In genomic region chr15:99473801-99474575, GRCm38 (mm10) we compare ENCODE assay signal across 7 mouse cellular contexts. TPM values are rescaled to one million over a fixed set of nuclear protein-coding genes. Genes with fewer than 3 reads are reported as not detected.
A peak's percentile ranks its signal among the peaks of the same experiment; 100 is the strongest.
DNase-seq lines count a peak whose midpoint lies in the region; ATAC-seq and TF ChIP-seq lines count a peak whose summit lies in the region.

No protein-coding gene starts in this region.

- H3K9me3 ChIP-seq in forebrain, embryonic 13.5 days (replicated peaks), result no peaks in the 10 kb centered on the region

- ATAC-seq in forebrain, embryonic 13.5 days, result peak; percentile 80
- ATAC-seq in hematopoietic stem cell, adult 5-6 weeks (replicated peaks in 1 of 2; ENCODE audit: insufficient read depth in 1 of 2, low FRiP score in 2 of 2, low TSS enrichment in 1 of 2, low read depth in 1 of 2, poor library complexity in 2 of 2, severe bottlenecking in 2 of 2), result peak; percentile 47 to 49; a peak in 3 of 4 replicates

- no peak for TF ChIP-seq CTCF in bone marrow macrophage, adult 2 months (IDR thresholded peaks at IDR 0.05; ENCODE audit: low read depth, low read length)

- H3K36me3 ChIP-seq in forebrain, embryonic 13.5 days (ENCODE audit: poor library complexity, severe bottlenecking), result peaks cover 14% of the 10 kb centered on the region
- no peaks in the 10 kb centered on the region for H3K36me3 ChIP-seq in macrophage (ENCODE audit: inconsistent target)

- DNase-seq in MEL-GATA-1-ER (ENCODE audit: extremely low read depth, low read depth), result peak; percentile 79
- DNase-seq in layer of hippocampus, postnatal 14 days (ENCODE audit: low spot score in 2 of 2), result peak; percentile 18 to 54
- peak; percentile 40 for DNase-seq in right cerebral cortex, adult 18-20 months

- TF ChIP-seq POLR2A in bone marrow macrophage, adult 2 months (IDR thresholded peaks at IDR 0.05; ENCODE audit: borderline replicate concordance, low read depth, low read length), result no peak

- H3K4me1 ChIP-seq in bone marrow macrophage, adult 2 months (ENCODE audit: control insufficient read depth, insufficient read depth, low read length), result peaks cover 6% of the 10 kb centered on the region
- peaks cover 17% of the 10 kb centered on the region for H3K4me1 ChIP-seq in forebrain, embryonic 13.5 days

- 6% methylated on average over 38 of the region's 38 CpGs for WGBS in forebrain, embryonic 13.5 days
- 1% methylated on average over 38 of the region's 38 CpGs for WGBS in macrophage (ENCODE audit: missing documents)

- peak overlapping the region; percentile 77 for H3K4me3 ChIP-seq in bone marrow macrophage, adult 2 months (ENCODE audit: insufficient read depth, low read length)
- H3K4me3 ChIP-seq in forebrain, embryonic 13.5 days, result peak overlapping the region; percentile 68
- H3K4me3 ChIP-seq in macrophage (ENCODE audit: inconsistent target), result peak overlapping the region; percentile 71

- peak overlapping the region; percentile 81 for H3K9ac ChIP-seq in forebrain, embryonic 13.5 days

- peak overlapping the region; percentile 76 for H3K4me2 ChIP-seq in forebrain, embryonic 13.5 days

- peak overlapping the region; percentile 49 for H3K27ac ChIP-seq in bone marrow macrophage, adult 2 months (ENCODE audit: insufficient read depth, low read depth, low read length)
- H3K27ac ChIP-seq in forebrain, embryonic 13.5 days, result peak overlapping the region; percentile 83
- peak overlapping the region; percentile 45 for H3K27ac ChIP-seq in macrophage

- H3K27me3 ChIP-seq in forebrain, embryonic 13.5 days, result no peaks in the 10 kb centered on the region; the same call in 1 of the 2 replicates

- H3K79me2 ChIP-seq in macrophage (ENCODE audit: inconsistent target), result no peaks in the 10 kb centered on the region

RNA-seq across cellular contexts. Expression of gene Bcdin3d, which starts 0.5 kb away (rescaled TPM):
- 5.2 and 6.7 TPM in 2 replicates for polyA plus RNA-seq in bone marrow macrophage, adult 2 months (2012; ENCODE audit: insufficient read depth, insufficient read length, missing spikeins)
- polyA plus RNA-seq in forebrain, embryonic 13.5 days (2015; fragmentation: Nextera tagmentation; extraction: Ambion mirVana), result 24.7 and 25.4 TPM in 2 replicates
- 7.1 and 7.2 TPM in 2 replicates for total RNA-seq in hematopoietic stem cell, adult 5-6 weeks (2017)
- 1 to 10 TPM; 4.3 to 5.0 TPM for total RNA-seq in layer of hippocampus, postnatal 14 days (2021)
- total RNA-seq in macrophage (2018; cell fraction: chromatin; rRNA removed), result 1 to 10 TPM in 23 of 26 experiments, under 1 TPM in 3; 0.74 to 9.8 (median 4.5) TPM
- total RNA-seq in macrophage (2018; cell fraction: cytosol; rRNA removed), result 1 to 10 TPM; 1.0 to 8.6 (median 5.4) TPM
- total RNA-seq in macrophage (2018; cell fraction: nucleus; rRNA removed), result 10 to 100 TPM in 6 of 26 experiments, 1 to 10 TPM in 19, under 1 TPM in 1; 0.74 to 13.4 (median 4.8) TPM
- 2.9 to 5.5 TPM (median 5.3 TPM) in 3 replicates for polyA plus RNA-seq in macrophage (2018)

RNA-seq across cellular contexts. Expression of gene Nckap5l, which starts 16.4 kb away (rescaled TPM):
- 4.0 and 10.3 TPM in 2 replicates for polyA plus RNA-seq in bone marrow macrophage, adult 2 months (2012; ENCODE audit: insufficient read depth, insufficient read length, missing spikeins)
- 9.3 and 13.4 TPM in 2 replicates for polyA plus RNA-seq in forebrain, embryonic 13.5 days (2015; fragmentation: Nextera tagmentation; extraction: Ambion mirVana)
- total RNA-seq in hematopoietic stem cell, adult 5-6 weeks (2017), result 0.89 and 1.8 TPM in 2 replicates
- 10 to 100 TPM; 29.1 to 34.9 TPM for total RNA-seq in layer of hippocampus, postnatal 14 days (2021)
- total RNA-seq in macrophage (2018; cell fraction: chromatin; rRNA removed), result 10 to 100 TPM in 17 of 26 experiments, 1 to 10 TPM in 9; 2.2 to 37.5 (median 12.1) TPM
- 10 to 100 TPM in 22 of 26 experiments, 1 to 10 TPM in 4; 6.8 to 33.0 (median 15.3) TPM for total RNA-seq in macrophage (2018; cell fraction: cytosol; rRNA removed)
- total RNA-seq in macrophage (2018; cell fraction: nucleus; rRNA removed), result 10 to 100 TPM in 20 of 26 experiments, 1 to 10 TPM in 6; 6.2 to 34.5 (median 18.0) TPM
- polyA plus RNA-seq in macrophage (2018), result 8.4 to 21.0 TPM (median 16.3 TPM) in 3 replicates

RNA-seq across cellular contexts. Expression of gene Faim2, which starts 54.0 kb away (rescaled TPM):
- polyA plus RNA-seq in bone marrow macrophage, adult 2 months (2012; ENCODE audit: insufficient read depth, insufficient read length, missing spikeins), result 0.05 TPM in 1 of 2 replicates, not detected in the other
- polyA plus RNA-seq in forebrain, embryonic 13.5 days (2015; fragmentation: Nextera tagmentation; extraction: Ambion mirVana), result 5.5 and 8.1 TPM in 2 replicates
- total RNA-seq in hematopoietic stem cell, adult 5-6 weeks (2017), result not detected in 2 replicates
- 100 to 1,000 TPM; 145 to 153 TPM for total RNA-seq in layer of hippocampus, postnatal 14 days (2021)
- under 1 TPM in 1 of 26 experiments, not detected in 25; 0.13 TPM for total RNA-seq in macrophage (2018; cell fraction: chromatin; rRNA removed)
- not detected for total RNA-seq in macrophage (2018; cell fraction: cytosol; rRNA removed)
- total RNA-seq in macrophage (2018; cell fraction: nucleus; rRNA removed), result under 1 TPM in 1 of 26 experiments, not detected in 25; 0.11 TPM
- polyA plus RNA-seq in macrophage (2018), result not detected in 3 replicates

Comparison
In these comparisons a context has a peak if more than half of its experiments do, and no peak if none do; other contexts are left out.
1. Peak in every context shown above with its lines: DNase-seq, ATAC-seq, H3K4me3 ChIP-seq and H3K27ac ChIP-seq.